Mouse (Mus musculus): ENCODE measurements around the gene Ube2e2.

DNA sequence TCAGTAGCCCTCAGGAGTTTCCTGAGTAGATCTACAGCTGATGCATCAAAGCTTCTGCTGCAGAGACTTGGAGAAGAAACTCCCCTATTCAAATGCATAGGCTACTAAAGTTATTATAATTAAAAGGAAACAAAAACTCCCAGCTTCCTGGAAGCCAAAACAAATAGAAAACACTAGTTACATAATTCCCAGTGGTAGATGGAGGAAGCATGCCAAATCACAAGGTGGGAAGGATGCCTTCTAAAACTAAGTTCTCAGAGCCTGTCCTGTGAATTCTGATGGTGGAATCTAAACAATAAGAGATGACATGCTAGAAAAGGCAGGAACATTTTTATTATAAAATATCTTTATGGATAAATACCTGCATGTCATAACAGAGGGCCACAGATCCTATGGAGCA lies 67.3 kb downstream of the Ube2e2 start:
- TF ChIP-seq POLR2A (IDR thresholded peaks at IDR 0.05; ENCODE audit: borderline replicate concordance, control insufficient read depth, low read depth, low read length): no peak
- no peak for TF ChIP-seq CTCF (IDR thresholded peaks at IDR 0.05; ENCODE audit: control insufficient read depth, insufficient read depth, low read length)

Measured in bone marrow, adult 2 months (tissue).